Comparison of ENCODE assay signal across 28 mouse cellular contexts in the genomic region with DNA sequence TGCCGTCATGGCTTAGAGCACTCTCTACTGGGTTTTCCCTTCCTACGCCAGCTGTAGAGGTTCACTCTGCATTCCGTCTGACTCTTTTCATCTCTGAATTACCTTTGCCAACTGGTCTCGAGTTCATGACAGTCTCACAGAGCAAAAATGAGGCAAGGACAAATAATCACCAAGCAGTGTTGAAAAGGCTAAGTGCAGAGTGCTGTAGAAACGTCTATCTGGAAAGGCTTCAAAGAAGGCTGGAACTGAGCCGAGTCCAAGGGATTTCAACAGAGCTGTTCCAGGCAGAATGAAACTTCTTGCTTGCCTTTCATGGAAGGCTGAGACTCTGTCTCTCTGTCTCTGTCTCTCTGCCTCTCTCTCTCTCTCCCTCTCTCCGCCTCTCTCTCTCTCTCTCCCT. TPM values are rescaled to one million over a fixed set of nuclear protein-coding genes. Genes with fewer than 3 reads are reported as not detected.
DNase-seq lines count a peak whose midpoint lies in the region; ATAC-seq and TF ChIP-seq lines count a peak whose summit lies in the region.
"Had no signal": no experiment of that assay in that cellular context is flagged by ENCODE, and none has a peak within 500 bp of the region (broad histone marks: within the 10 kb centered on the region; RNA-seq: fewer than 3 reads in every experiment).

No protein-coding gene starts in this region.

- no peak overlapping the region for H3K4me3 ChIP-seq in heart, embryonic 16.5 days (ENCODE audit: low read length)
- H3K4me3 ChIP-seq in heart, embryonic 10.5 days, result no peak overlapping the region
- no peak overlapping the region for H3K4me3 ChIP-seq in lung, embryonic 14.5 days (ENCODE audit: low read depth, low read length)
- H3K4me3 ChIP-seq: embryonic facial prominence, embryonic 13.5 days; erythroblast, embryonic 14.5 days; forebrain, embryonic 13.5 days; heart, embryonic 13.5 days; hindbrain, embryonic 15.5 days; kidney, embryonic 15.5 days; limb, embryonic 13.5 days; midbrain, embryonic 15.5 days; neural tube, embryonic 12.5 days had no signal

- 46% methylated on average over 7 of the region's 7 CpGs for WGBS in heart, embryonic 16.5 days
- 58% methylated on average over 7 of the region's 7 CpGs for WGBS in heart, embryonic 10.5 days
- WGBS in lung, embryonic 14.5 days, result 62% methylated on average over 7 of the region's 7 CpGs

- ATAC-seq in heart, embryonic 16.5 days (replicated peaks; ENCODE audit: extremely low read depth, insufficient read depth, low FRiP score), result peak; percentile 67
- ATAC-seq in lung, embryonic 14.5 days (ENCODE audit: insufficient read depth), result no peak
- ATAC-seq: forebrain, embryonic 13.5 days; intestine, postnatal 0 days; midbrain, embryonic 15.5 days had no signal

- H3K4me1 ChIP-seq in heart, embryonic 16.5 days (ENCODE audit: control insufficient read depth, insufficient read depth, low read length), result no peaks in the 10 kb centered on the region
- H3K4me1 ChIP-seq in heart, embryonic 10.5 days, result no peaks in the 10 kb centered on the region
- H3K4me1 ChIP-seq in lung, embryonic 14.5 days (ENCODE audit: insufficient read depth), result no peaks in the 10 kb centered on the region
- H3K4me1 ChIP-seq: embryonic facial prominence, embryonic 13.5 days; forebrain, embryonic 13.5 days; heart, embryonic 13.5 days; hindbrain, embryonic 15.5 days; kidney, embryonic 15.5 days; limb, embryonic 13.5 days; midbrain, embryonic 15.5 days; neural tube, embryonic 12.5 days had no signal

- H3K27me3 ChIP-seq in heart, embryonic 16.5 days (ENCODE audit: control insufficient read depth, insufficient read depth, low read length), result no peaks in the 10 kb centered on the region
- H3K27me3 ChIP-seq in heart, embryonic 10.5 days (ENCODE audit: insufficient read depth, poor library complexity, severe bottlenecking), result no peaks in the 10 kb centered on the region
- H3K27me3 ChIP-seq in lung, embryonic 14.5 days (ENCODE audit: insufficient read depth, low read length), result no peaks in the 10 kb centered on the region
- H3K27me3 ChIP-seq: embryonic facial prominence, embryonic 13.5 days; forebrain, embryonic 13.5 days; heart, embryonic 13.5 days; hindbrain, embryonic 15.5 days; kidney, embryonic 15.5 days; limb, embryonic 13.5 days; midbrain, embryonic 15.5 days; neural tube, embryonic 12.5 days had no signal

- no peaks in the 10 kb centered on the region for H3K36me3 ChIP-seq in heart, embryonic 16.5 days (ENCODE audit: control insufficient read depth, insufficient read depth)
- no peaks in the 10 kb centered on the region for H3K36me3 ChIP-seq in heart, embryonic 10.5 days
- H3K36me3 ChIP-seq in lung, embryonic 14.5 days (ENCODE audit: insufficient read depth), result no peaks in the 10 kb centered on the region
- H3K36me3 ChIP-seq: embryonic facial prominence, embryonic 13.5 days; heart, embryonic 13.5 days; hindbrain, embryonic 15.5 days; kidney, embryonic 15.5 days; limb, embryonic 13.5 days; midbrain, embryonic 15.5 days; neural tube, embryonic 12.5 days had no signal

- H3K9me3 ChIP-seq in heart, embryonic 16.5 days (replicated peaks; ENCODE audit: control insufficient read depth, low read length), result no peaks in the 10 kb centered on the region
- no peaks in the 10 kb centered on the region for H3K9me3 ChIP-seq in heart, embryonic 10.5 days
- H3K9me3 ChIP-seq in lung, embryonic 14.5 days (ENCODE audit: low read depth, low read length), result no peaks in the 10 kb centered on the region
- H3K9me3 ChIP-seq: embryonic facial prominence, embryonic 13.5 days; forebrain, embryonic 13.5 days; hindbrain, embryonic 15.5 days; kidney, embryonic 15.5 days; limb, embryonic 13.5 days; midbrain, embryonic 15.5 days; neural tube, embryonic 12.5 days had no signal

- no peak for TF ChIP-seq CTCF in lung, embryonic 14.5 days (IDR thresholded peaks at IDR 0.05; ENCODE audit: low read depth)

- peak; percentile 18 for DNase-seq in adrenal gland, adult 2 months
- DNase-seq in adrenal gland, postnatal 4 days (ENCODE audit: low spot score in 2 of 2), result no peak
- no peak for DNase-seq in heart, embryonic 10.5 days (ENCODE audit: low spot score)
- DNase-seq in lung, embryonic 14.5 days, result peak; percentile 8
- no peak for DNase-seq in lung, adult 18-20 months
- peak; percentile 7 for DNase-seq in adrenal gland, postnatal 25 days
- no peak for DNase-seq in urinary bladder, postnatal 10 days (ENCODE audit: low spot score)
- DNase-seq: cerebellum, adult 18-20 months; cerebellum, postnatal 36 days; embryo, embryonic 11 days; gastrocnemius, postnatal 36 days; kidney, postnatal 36 days; thymus, postnatal 14 days had no signal

- H3K4me2 ChIP-seq in heart, embryonic 16.5 days (ENCODE audit: low read depth, low read length), result no peak overlapping the region
- no peak overlapping the region for H3K4me2 ChIP-seq in lung, embryonic 14.5 days
- H3K4me2 ChIP-seq: embryonic facial prominence, embryonic 13.5 days; forebrain, embryonic 13.5 days; heart, embryonic 13.5 days; hindbrain, embryonic 15.5 days; kidney, embryonic 15.5 days; limb, embryonic 13.5 days; midbrain, embryonic 15.5 days; neural tube, embryonic 12.5 days had no signal

- H3K27ac ChIP-seq in heart, embryonic 16.5 days (ENCODE audit: low read length), result no peak overlapping the region
- H3K27ac ChIP-seq in heart, embryonic 10.5 days, result no peak overlapping the region
- H3K27ac ChIP-seq in lung, embryonic 14.5 days (ENCODE audit: low read depth), result no peak overlapping the region
- H3K27ac ChIP-seq: embryonic facial prominence, embryonic 13.5 days; forebrain, embryonic 13.5 days; heart, embryonic 13.5 days; hindbrain, embryonic 15.5 days; kidney, embryonic 15.5 days; limb, embryonic 13.5 days; liver, embryonic 14.5 days; macrophage; midbrain, embryonic 15.5 days; neural tube, embryonic 12.5 days had no signal

- no peak overlapping the region for H3K9ac ChIP-seq in heart, embryonic 16.5 days (ENCODE audit: low read length)
- no peak overlapping the region for H3K9ac ChIP-seq in lung, embryonic 14.5 days
- H3K9ac ChIP-seq: embryonic facial prominence, embryonic 13.5 days; forebrain, embryonic 13.5 days; heart, embryonic 13.5 days; hindbrain, embryonic 15.5 days; kidney, embryonic 15.5 days; limb, embryonic 13.5 days; liver, embryonic 14.5 days; midbrain, embryonic 15.5 days; neural tube, embryonic 12.5 days had no signal

RNA-seq across cellular contexts. Expression of gene Tph2, which starts 47.8 kb away (rescaled TPM):
- total RNA-seq in adrenal gland, adult 2 months (2021), result not detected
- polyA plus RNA-seq in adrenal gland, adult 2 months (2012; rRNA removed), result not detected in 2 replicates
- total RNA-seq in adrenal gland, postnatal 4 days (2021), result under 1 TPM; 0.11 to 0.14 TPM
- polyA plus RNA-seq in heart, embryonic 16.5 days (2015; fragmentation: Nextera tagmentation; extraction: Ambion mirVana), result 0.05 TPM in 1 of 2 replicates, not detected in the other
- not detected in 2 replicates for polyA plus RNA-seq in heart, embryonic 10.5 days (2016; fragmentation: Nextera tagmentation; extraction: Ambion mirVana)
- polyA plus RNA-seq in lung, embryonic 14.5 days (2014; fragmentation: Nextera tagmentation; extraction: Ambion mirVana), result 0.09 TPM in 1 of 2 replicates, not detected in the other
- not detected in 2 replicates for total RNA-seq in adrenal gland, postnatal 25 days (2021)
- total RNA-seq: gastrocnemius, postnatal 36 days; hematopoietic stem cell, adult 5-6 weeks had no signal
- polyA plus RNA-seq: erythroblast, embryonic 14.5 days; heart, embryonic 13.5 days; intestine, postnatal 0 days; kidney, embryonic 15.5 days; liver, embryonic 14.5 days; macrophage; stomach, embryonic 14.5 days had no signal

Comparison
In these comparisons a context has a peak if more than half of its experiments do, and no peak if none do; other contexts are left out.
1. DNase-seq: peak in adrenal gland, adult 2 months (single experiment), lung, embryonic 14.5 days (single experiment) and adrenal gland, postnatal 25 days (single experiment); none in adrenal gland, postnatal 4 days (0 of 2), heart, embryonic 10.5 days (single experiment), lung, adult 18-20 months (0 of 2) and urinary bladder, postnatal 10 days (single experiment).